Mouse (Mus musculus) ES-Bruce4 (cell line): ENCODE measurements around the gene Kif20b.

Experiments used
- CTCF ChIP-seq: IDR thresholded peaks from one replicate; pipeline ENCODE4 v1.8.1; 2011; ENCODE audit warnings: low read depth, low read length
- POLR2A ChIP-seq: IDR thresholded peaks from one replicate; pipeline ENCODE4 v1.8.1; 2011; ENCODE audit warnings: low read length; ENCODE audit not compliant: insufficient read depth

- TF ChIP-seq CTCF: no peak
- no peak for TF ChIP-seq POLR2A
Observed at GRCm38 (mm10) chr19:34882443-34882842, 39.7 kb upstream of the Kif20b start.
